Mouse (Mus musculus) brain, embryonic 14.5 days (tissue): ENCODE data around the gene Tbpl1. TPM values are rescaled to one million over a fixed set of nuclear protein-coding genes. Genes with fewer than 3 reads are reported as not detected.

Source experiments
- DNase-seq: peaks from one replicate; pipeline ENCODE4 v3.0.0-alpha.2; 2011; ENCODE audit warnings: low read depth
- CTCF ChIP-seq: fragments of 200-500 bp; IDR thresholded peaks from 2 replicates; pipeline ENCODE4 v1.5.1; 2012; ENCODE audit warnings: inconsistent platforms, mild to moderate bottlenecking, moderate library complexity, borderline replicate concordance; ENCODE audit not compliant: insufficient read depth, insufficient read length; ENCODE audit errors: extremely low read depth
- POLR2A ChIP-seq: fragments of 200-500 bp; IDR thresholded peaks from 2 replicates; pipeline ENCODE4 v1.6.1; 2012; ENCODE audit warnings: mild to moderate bottlenecking, inconsistent platforms, borderline replicate concordance; ENCODE audit not compliant: poor library complexity, insufficient read depth, insufficient read length, severe bottlenecking; ENCODE audit errors: extremely low read depth
- polyA plus RNA-seq: library from polyadenylated mRNA; depleted of rRNA; stranded (reverse); fragments of >200 nt; gene quantifications from 2 replicates; pipeline ENCODE4 v1.2.3, GENCODE M21; 2012

Tbpl1 gene
- polyA plus RNA-seq, 1 experiment: 68.4 TPM

DNA sequence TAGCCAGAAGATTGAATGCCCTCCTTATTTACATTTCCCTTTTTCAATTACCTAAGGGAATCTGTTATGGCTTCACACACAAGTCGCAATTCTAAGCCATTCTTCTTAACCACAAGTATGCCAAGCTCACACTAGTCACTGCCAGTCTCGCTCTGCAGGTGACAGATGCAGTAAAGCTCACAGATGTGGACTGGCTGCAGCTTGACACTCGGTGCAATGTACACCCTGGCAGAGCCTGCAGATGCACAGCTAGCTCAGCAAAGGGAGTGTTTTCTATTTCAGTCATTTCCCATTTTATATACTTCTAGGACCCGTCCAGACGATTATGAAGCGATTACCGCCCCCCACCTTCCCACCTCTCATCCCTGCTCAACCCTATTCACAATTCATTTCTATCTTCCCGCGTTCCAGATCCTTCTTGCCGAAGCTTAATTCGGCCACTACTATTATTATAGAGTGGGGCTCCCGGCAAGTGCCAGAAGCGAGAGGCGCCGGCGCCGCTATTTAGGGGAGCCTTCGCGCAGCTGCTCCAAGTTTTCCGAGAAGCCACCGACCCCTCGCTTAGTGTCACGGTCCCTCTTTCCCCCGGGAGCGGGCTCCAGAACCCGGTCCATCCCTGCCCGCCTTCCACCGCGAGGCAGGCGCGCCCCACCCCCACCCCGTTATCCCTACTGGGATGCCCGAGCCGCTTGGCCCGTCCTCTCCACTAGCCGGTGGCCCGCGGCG is 1.3 kb downstream of the Tbpl1 start:
- no peak for TF ChIP-seq POLR2A
- no peak for TF ChIP-seq CTCF
- peak; percentile 66 for DNase-seq

DNA sequence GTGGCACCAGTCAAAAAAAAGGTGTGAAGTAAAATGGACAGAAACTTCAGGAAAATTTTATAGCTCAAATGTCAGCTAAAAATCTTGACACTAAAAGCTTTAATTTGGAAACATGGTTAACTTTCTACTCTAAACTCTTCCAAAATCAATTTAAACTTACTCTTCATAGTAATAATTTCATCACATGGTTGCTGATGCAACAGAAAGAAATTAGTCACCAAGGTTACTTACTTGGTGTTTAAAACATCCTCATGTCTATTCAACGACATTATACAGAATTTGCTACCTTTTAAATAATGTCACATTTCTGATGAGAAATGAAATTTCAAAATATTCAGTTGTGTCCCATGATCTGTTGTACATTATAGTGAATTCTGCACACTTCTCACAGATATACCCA is 3.5 kb downstream of the Tbpl1 start:
- TF ChIP-seq CTCF: no peak
- no peak for TF ChIP-seq POLR2A
- no peak for DNase-seq

DNA sequence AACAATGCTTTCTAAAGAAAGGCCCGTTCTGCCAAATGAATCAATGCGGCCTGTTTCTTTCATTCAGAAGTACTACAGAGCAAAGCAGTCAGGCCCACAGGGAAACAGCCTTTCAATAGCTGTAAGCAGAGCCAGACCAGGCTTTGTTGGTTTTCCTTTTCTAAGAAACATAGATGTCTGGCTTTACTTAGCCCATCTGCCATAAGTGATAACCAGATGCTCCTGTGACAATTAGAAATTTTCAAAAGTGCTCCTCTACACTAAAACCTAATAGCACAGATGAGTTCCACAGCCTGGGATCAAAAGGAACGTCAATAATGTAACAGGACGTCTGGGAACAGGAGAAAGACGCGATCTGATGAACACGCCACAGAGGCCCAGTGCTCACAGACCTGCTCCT is 5.4 kb downstream of the Tbpl1 start:
- TF ChIP-seq CTCF: no peak
- TF ChIP-seq POLR2A: no peak

DNA sequence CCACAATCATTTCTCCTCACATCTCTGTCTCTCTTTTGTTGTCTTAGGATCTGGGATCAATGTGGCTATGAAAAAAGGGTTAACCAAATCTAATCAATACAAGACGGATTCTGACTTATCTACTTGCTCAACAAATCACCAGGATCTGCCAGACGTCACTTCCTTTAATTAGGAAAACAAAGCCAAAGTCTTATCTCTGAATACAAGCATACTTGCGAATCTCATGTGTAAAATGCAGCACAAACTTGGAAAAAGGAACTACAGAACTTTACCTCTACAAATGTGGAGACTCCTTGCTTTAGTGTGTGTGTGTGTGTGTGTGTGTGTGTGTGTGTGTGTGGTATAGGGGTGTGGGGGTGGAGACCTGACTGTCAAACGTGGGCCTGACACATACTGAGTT is 6.6 kb downstream of the Tbpl1 start:
- no peak for DNase-seq
- TF ChIP-seq CTCF: no peak
- TF ChIP-seq POLR2A: no peak

More for the DNA sequence above, 5.4 kb downstream of the Tbpl1 start:
- DNase-seq: peak; percentile 58

DNA sequence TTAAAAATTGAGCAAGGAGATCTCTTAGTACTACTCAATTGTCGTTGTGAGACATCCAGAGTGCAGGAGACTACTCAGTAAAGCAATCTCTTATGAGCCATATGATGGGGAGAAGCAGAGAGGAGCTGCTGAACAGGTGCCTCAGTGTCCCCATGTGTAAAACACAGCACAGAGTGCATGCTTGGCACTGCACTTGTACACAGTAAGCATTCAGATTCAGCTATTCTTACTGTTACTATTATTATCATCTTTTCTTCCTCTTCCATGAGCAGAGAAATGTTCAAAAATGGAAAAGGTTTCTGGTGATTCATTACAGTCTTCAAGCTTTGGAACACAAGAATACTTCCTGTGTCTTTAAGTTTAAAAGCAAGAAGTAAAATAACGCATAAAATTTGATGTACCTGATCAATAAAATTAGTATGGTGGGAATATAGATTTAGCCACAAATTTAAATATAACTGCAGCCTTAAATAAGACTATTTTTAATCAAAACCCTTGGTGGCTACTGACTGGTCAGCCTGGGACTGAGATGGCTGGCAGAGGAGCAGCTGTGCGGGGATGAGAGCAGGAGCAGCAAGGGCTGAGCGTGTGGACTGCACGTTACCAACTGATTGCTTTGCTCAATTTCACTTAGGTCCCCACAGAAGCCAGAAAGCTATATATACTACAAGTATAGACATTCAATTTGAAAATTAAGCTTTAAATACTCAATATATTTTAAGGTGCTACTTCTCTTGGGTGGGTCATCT is 10.8 kb downstream of the Tbpl1 start:
- DNase-seq: no peak
- TF ChIP-seq CTCF (no peak), POLR2A (no peak)

DNA sequence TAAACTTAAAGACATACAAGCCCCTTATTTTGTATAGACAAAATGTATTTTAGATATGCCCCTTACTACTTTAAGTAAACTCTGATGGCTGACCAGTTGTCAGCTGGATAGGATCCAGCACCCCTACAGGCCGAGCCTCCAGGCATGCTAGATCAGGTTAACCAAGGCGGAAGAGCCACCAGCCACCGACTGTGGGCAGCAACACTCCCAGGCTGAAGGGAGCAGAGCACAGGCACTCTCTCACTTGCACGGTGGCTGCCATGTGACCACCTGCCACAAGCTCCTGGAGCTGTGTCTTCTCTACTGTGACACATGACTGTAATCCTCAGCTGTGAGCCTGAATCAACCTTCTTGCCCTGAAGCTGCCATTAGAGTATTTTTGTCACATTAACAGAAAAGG is 13.3 kb downstream of the Tbpl1 start:
- no peak for DNase-seq
- no peak for TF ChIP-seq CTCF
- no peak for TF ChIP-seq POLR2A

DNA sequence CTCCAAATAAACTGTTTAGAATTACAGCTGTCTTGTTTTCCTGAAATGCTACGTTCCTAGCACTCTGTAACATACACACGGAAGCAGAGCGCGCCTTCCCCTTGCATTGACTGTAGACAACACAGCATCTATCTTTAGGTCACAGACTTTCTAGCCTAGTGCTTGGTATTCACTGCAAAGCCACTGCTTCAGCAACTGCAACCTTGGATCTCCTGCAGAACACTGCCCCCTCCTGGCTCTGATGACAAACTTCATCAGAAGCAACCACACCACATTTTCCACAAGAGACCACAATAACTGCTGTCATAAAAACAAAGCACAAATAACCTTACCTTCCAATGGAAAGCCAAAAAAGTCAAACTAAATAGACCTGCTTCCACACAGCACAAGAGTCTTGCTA is 17.2 kb downstream of the Tbpl1 start:
- TF ChIP-seq CTCF (peak; percentile 78), POLR2A (no peak)
- peak; percentile 81 for DNase-seq

DNA sequence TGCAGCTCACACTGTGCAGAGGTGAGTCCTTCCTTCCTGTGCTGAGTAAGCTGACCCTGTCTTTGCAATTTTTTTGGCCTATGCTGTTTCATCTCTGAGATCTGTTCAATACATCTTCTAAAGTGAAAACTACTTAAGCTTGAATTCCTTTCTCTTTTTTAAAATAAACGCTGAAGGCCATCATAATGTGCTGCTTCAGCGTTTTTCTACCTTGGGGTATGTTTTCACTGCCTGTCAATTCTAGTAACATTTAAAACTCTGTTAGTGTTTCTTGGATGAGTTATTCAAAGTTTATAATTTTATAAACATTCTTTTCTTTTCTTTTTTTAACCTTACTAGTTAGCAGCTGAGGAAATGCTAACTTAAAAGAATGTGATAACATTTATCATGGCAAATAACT is 18.8 kb downstream of the Tbpl1 start:
- TF ChIP-seq CTCF: no peak
- no peak for TF ChIP-seq POLR2A

DNA sequence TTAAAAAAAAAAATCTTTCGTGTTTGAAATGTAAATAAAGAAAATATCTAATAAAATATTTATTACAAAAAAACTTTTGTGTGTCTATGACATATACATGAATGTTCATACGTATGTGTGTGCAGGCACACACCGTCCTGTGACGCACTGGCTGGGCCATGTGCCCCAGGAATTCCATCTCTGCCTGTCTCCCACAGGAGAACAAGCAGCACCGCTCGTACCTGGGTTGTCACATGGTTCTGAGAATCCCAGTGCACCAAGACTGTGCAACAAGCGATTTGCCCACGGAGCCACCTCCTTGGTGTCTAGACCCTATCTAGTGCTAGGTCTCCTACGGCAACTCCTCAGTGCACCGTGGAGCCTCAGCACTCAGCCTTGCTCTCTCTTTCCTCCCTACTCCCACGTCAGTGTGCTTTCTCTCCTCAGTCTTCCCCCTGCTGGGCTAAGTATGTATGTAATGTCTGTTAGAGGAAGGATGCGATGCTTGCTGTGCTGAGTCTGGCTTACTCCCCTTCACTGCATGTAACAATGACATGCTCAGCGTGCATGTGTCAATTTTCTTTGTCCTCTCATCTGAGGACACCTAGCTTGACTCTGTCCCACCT is 21.5 kb downstream of the Tbpl1 start:
- TF ChIP-seq CTCF (peak; percentile 9; the same call in 1 of the 2 replicates), POLR2A (no peak)
- no peak for DNase-seq

More for the DNA sequence above, 18.8 kb downstream of the Tbpl1 start:
- no peak for DNase-seq

DNA sequence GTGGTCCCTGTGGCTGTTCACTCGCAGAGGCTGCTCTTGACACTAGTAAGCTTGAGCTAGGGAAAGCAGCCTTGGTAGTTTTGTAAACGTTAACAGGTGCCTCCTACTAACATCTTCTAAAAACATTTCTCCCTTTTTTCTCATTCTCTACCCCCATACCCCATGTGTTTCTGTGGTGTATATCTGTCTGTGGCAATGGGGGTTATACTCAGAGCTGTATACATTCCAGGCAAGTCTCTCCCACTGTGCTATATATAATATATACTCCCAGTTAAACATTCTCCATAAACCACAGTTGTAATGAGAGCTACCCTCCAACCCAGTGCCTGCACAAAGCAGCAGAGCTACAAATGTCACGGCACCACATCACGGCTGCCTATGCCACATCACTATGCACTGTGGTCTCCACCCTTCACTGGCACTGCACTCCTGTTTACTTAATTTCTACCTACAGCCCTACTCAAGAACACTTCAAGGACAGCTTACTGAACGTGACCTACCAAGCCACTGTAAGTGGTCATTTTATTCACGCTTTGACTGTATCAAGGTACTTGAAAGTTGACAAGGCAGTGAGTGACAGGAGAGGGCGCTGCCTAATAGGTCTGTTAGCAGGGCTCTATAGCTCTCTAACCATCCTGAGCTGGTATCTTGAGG is 23.4 kb downstream of the Tbpl1 start:
- no peak for DNase-seq
- TF ChIP-seq POLR2A: no peak
- no peak for TF ChIP-seq CTCF

DNA sequence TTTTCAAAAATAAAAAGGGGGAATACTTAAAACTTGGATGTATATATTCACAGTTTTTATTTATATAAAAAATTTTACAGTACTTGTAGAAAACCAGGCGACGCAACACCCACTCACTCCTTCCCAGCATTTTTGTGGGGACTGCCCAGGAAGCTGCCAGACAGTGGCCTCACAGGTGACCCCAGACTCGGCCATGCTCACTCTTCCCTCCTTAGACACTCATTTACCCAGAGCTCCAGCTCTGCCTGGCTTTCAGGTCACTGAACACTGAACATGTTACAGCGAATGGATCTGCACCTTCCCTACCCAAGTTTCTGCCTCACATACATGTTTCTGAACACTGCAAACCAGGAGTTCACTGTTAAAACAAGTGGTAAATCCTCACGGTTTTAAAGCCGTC is 27.9 kb downstream of the Tbpl1 start:
- no peak for TF ChIP-seq POLR2A
- TF ChIP-seq CTCF: no peak

More for the DNA sequence above, 27.9 kb downstream of the Tbpl1 start:
- DNase-seq: no peak
